Mouse (Mus musculus) C2C12 (cell line): ENCODE results near the gene Osbpl9. TPM values are rescaled to one million over a fixed set of nuclear protein-coding genes. Genes with fewer than 3 reads are reported as not detected.

Source experiments
- H3K27me3 ChIP-seq: one replicate; pipeline ENCODE4 v1.6.1; 2011; ENCODE audit not compliant: control insufficient read depth, insufficient read depth, insufficient read length
- H3K36me3 ChIP-seq: one replicate; pipeline ENCODE4 v1.6.1; 2011; ENCODE audit not compliant: control insufficient read depth, insufficient read depth
- H3K4me3 ChIP-seq: one replicate; pipeline ENCODE4 v1.5.1; 2011; ENCODE audit warnings: mild to moderate bottlenecking, control low read depth; ENCODE audit not compliant: poor library complexity, insufficient read depth, severe bottlenecking
- H3K79me2 ChIP-seq: one replicate; pipeline ENCODE4 v1.6.1; 2011; ENCODE audit not compliant: control insufficient read depth, insufficient read depth
- H3K79me3 ChIP-seq: one replicate; pipeline ENCODE4 v1.6.1; 2011; ENCODE audit warnings: low read depth, control low read depth
- H3ac ChIP-seq: one replicate; pipeline ENCODE3; 2011; ENCODE audit warnings: low read depth; ENCODE audit not compliant: control insufficient read depth, insufficient read length
- CEBPB ChIP-seq: IDR thresholded peaks from one replicate; pipeline ENCODE4 v1.6.1; 2011; ENCODE audit warnings: low read depth, mild to moderate bottlenecking, control low read depth, moderate library complexity
- CTCF ChIP-seq: IDR thresholded peaks from one replicate; pipeline ENCODE4 v1.5.1; 2011; ENCODE audit not compliant: control insufficient read depth, insufficient read depth, insufficient read length
- FOSL1 ChIP-seq: IDR thresholded peaks from one replicate; pipeline ENCODE4 v1.8.0; 2011; ENCODE audit warnings: mild to moderate bottlenecking, low read length; ENCODE audit not compliant: poor library complexity, insufficient read depth, severe bottlenecking
- MAX ChIP-seq: IDR thresholded peaks from one replicate; pipeline ENCODE4 v1.6.1; 2011; ENCODE audit warnings: mild to moderate bottlenecking, control low read depth
- MYOD1 ChIP-seq: IDR thresholded peaks from one replicate; pipeline ENCODE4 v1.6.1; 2011; ENCODE audit warnings: low read depth; ENCODE audit not compliant: control insufficient read depth, insufficient read length
- MYOG ChIP-seq: IDR thresholded peaks from one replicate; pipeline ENCODE4 v1.6.1; 2011; ENCODE audit not compliant: control insufficient read depth, insufficient read length; ENCODE audit errors: extremely low read depth
- USF1 ChIP-seq: IDR thresholded peaks from one replicate; pipeline ENCODE4 v1.6.1; 2011; ENCODE audit warnings: low read depth, mild to moderate bottlenecking, control low read depth, moderate library complexity
- polyA plus RNA-seq: library from polyadenylated mRNA; unstranded; fragments of >200 nt; fragmentation: generic; extraction: Trizol; gene quantifications from one replicate; pipeline ENCODE4 v1.2.1, GENCODE M21; 2012; ENCODE audit warnings: missing spikeins

Gene Osbpl9
- polyA plus RNA-seq, 1 experiment, result 27.2 TPM

- H3K79me2 ChIP-seq, result no peaks in the 10 kb centered on the region
- H3ac ChIP-seq, result no peak overlapping the region
- H3K79me3 ChIP-seq, result no peaks in the 10 kb centered on the region
- no peaks in the 10 kb centered on the region for H3K27me3 ChIP-seq
- H3K36me3 ChIP-seq, result peaks cover 66% of the 10 kb centered on the region
- no peak overlapping the region for H3K4me3 ChIP-seq
- no peak for TF ChIP-seq FOSL1
- TF ChIP-seq USF1, result no peak
- no peak for TF ChIP-seq MAX
- TF ChIP-seq CEBPB, result no peak
- no peak for TF ChIP-seq CTCF
- TF ChIP-seq MYOG, result no peak
- no peak for TF ChIP-seq MYOD1
These were observed 149.8 kb downstream of the Osbpl9 start for GRCm38 (mm10) chr4:109052282-109052681.

GRCm38 (mm10) chr4:109048258-109048657, 153.8 kb downstream of the Osbpl9 start:
- Histone ChIP-seq H3K27me3 (no peaks in the 10 kb centered on the region), H3K79me2 (no peaks in the 10 kb centered on the region), H3K79me3 (no peaks in the 10 kb centered on the region), H3ac (no peak overlapping the region), H3K36me3 (peaks cover 69% of the 10 kb centered on the region), H3K4me3 (no peak overlapping the region)
- no peak for TF ChIP-seq USF1
- no peak for TF ChIP-seq CEBPB
- no peak for TF ChIP-seq CTCF
- TF ChIP-seq MYOD1, result no peak
- no peak for TF ChIP-seq MYOG
- no peak for TF ChIP-seq MAX
- TF ChIP-seq FOSL1, result no peak

- TF ChIP-seq FOSL1, result no peak
- TF ChIP-seq MAX, result no peak
- TF ChIP-seq CTCF, result no peak
- TF ChIP-seq CEBPB, result no peak
- TF ChIP-seq MYOD1, result no peak
- no peak for TF ChIP-seq MYOG
- no peak for TF ChIP-seq USF1
- Histone ChIP-seq H3K4me3 (no peak overlapping the region), H3K79me3 (no peaks in the 10 kb centered on the region), H3ac (no peak overlapping the region), H3K27me3 (no peaks in the 10 kb centered on the region), H3K36me3 (peaks cover 80% of the 10 kb centered on the region), H3K79me2 (no peaks in the 10 kb centered on the region)
These were observed 158.3 kb downstream of the Osbpl9 start for GRCm38 (mm10) chr4:109043756-109044155.

- peaks cover 81% of the 10 kb centered on the region for H3K36me3 ChIP-seq
- TF ChIP-seq FOSL1, result no peak
- no peak for TF ChIP-seq CEBPB
- TF ChIP-seq MAX, result no peak
- no peak for TF ChIP-seq MYOG
- TF ChIP-seq CTCF, result no peak
- TF ChIP-seq USF1, result no peak
- TF ChIP-seq MYOD1, result no peak
These were observed 158.8 kb downstream of the Osbpl9 start for GRCm38 (mm10) chr4:109043294-109043693.

GRCm38 (mm10) chr4:109042739-109043138, 159.3 kb downstream of the Osbpl9 start:
- TF ChIP-seq MAX, result no peak
- TF ChIP-seq CEBPB, result no peak
- TF ChIP-seq MYOG, result no peak
- TF ChIP-seq CTCF, result no peak
- TF ChIP-seq FOSL1, result no peak
- TF ChIP-seq USF1, result no peak
- TF ChIP-seq MYOD1, result no peak
- no peaks in the 10 kb centered on the region for H3K79me2 ChIP-seq
- no peak overlapping the region for H3K4me3 ChIP-seq
- H3ac ChIP-seq, result no peak overlapping the region
- H3K79me3 ChIP-seq, result no peaks in the 10 kb centered on the region
- H3K27me3 ChIP-seq, result no peaks in the 10 kb centered on the region
- peaks cover 81% of the 10 kb centered on the region for H3K36me3 ChIP-seq

More at GRCm38 (mm10) chr4:109043294-109043693, 158.8 kb downstream of the Osbpl9 start:
- H3K27me3 ChIP-seq, result no peaks in the 10 kb centered on the region
- no peaks in the 10 kb centered on the region for H3K79me3 ChIP-seq
- H3ac ChIP-seq, result no peak overlapping the region
- H3K4me3 ChIP-seq, result no peak overlapping the region
- H3K79me2 ChIP-seq, result no peaks in the 10 kb centered on the region

GRCm38 (mm10) chr4:109036327-109036726, 165.7 kb downstream of the Osbpl9 start:
- H3K36me3 ChIP-seq, result peaks cover 68% of the 10 kb centered on the region
- peak; percentile 36 for TF ChIP-seq CTCF
- no peak for TF ChIP-seq FOSL1

More at GRCm38 (mm10) chr4:109036327-109036726, 165.7 kb downstream of the Osbpl9 start:
- no peaks in the 10 kb centered on the region for H3K79me2 ChIP-seq
- no peak overlapping the region for H3K4me3 ChIP-seq
- no peak overlapping the region for H3ac ChIP-seq
- no peaks in the 10 kb centered on the region for H3K27me3 ChIP-seq
- no peaks in the 10 kb centered on the region for H3K79me3 ChIP-seq
